Mouse (Mus musculus) small intestine, adult 2 months (tissue): ENCODE measurements around the gene Zfp580. TPM values are rescaled to one million over a fixed set of nuclear protein-coding genes. Genes with fewer than 3 reads are reported as not detected.

Experiments used
- H3K27ac ChIP-seq: fragments of 200-500 bp; 2 replicates; pipeline ENCODE4 v1.5.1; 2012; ENCODE audit warnings: low read depth, low read length, control low read depth, inconsistent platforms; ENCODE audit not compliant: insufficient read depth
- H3K27me3 ChIP-seq: fragments of 200-500 bp; 2 replicates; pipeline ENCODE4 v1.6.1; 2012; ENCODE audit warnings: mild to moderate bottlenecking, moderate library complexity, low read length, inconsistent platforms; ENCODE audit not compliant: control insufficient read depth, insufficient read depth
- H3K36me3 ChIP-seq: fragments of 200-500 bp; 2 replicates; pipeline ENCODE4 v1.6.1; 2012; ENCODE audit warnings: mild to moderate bottlenecking, low read length, control low read depth, inconsistent platforms; ENCODE audit not compliant: control insufficient read depth, insufficient read depth
- H3K4me1 ChIP-seq: fragments of 200-500 bp; 2 replicates; pipeline ENCODE4 v1.6.1; 2012; ENCODE audit warnings: low read length, inconsistent platforms, mixed read lengths; ENCODE audit not compliant: control insufficient read depth, insufficient read depth, insufficient read length
- H3K4me3 ChIP-seq: fragments of 200-500 bp; 2 replicates; pipeline ENCODE4 v1.5.1; 2012; ENCODE audit warnings: low read depth, mild to moderate bottlenecking, control low read depth, inconsistent platforms, low read length, moderate library complexity
- CTCF ChIP-seq: fragments of 200-500 bp; IDR thresholded peaks from 2 replicates; pipeline ENCODE4 v1.5.1; 2012; ENCODE audit warnings: low read depth, mild to moderate bottlenecking, control low read depth, inconsistent platforms, low read length, moderate library complexity, mixed read lengths; ENCODE audit not compliant: insufficient replicate concordance, insufficient read length; ENCODE audit errors: extremely low read depth
- POLR2A ChIP-seq: fragments of 200-500 bp; IDR thresholded peaks from 2 replicates; pipeline ENCODE4 v1.6.1; 2012; ENCODE audit warnings: low read depth, mild to moderate bottlenecking, control low read depth, inconsistent platforms, low read length, moderate library complexity
- WGBS: fragments of 180-500 bp; shearing (Covaris S2); methylation state at CpG from one replicate; pipeline ENCODE4 v1.1.7; 2018; 5-methylcytosine and 5-hydroxymethylcytosine counted together
- polyA plus RNA-seq: library from polyadenylated mRNA; depleted of rRNA; stranded (reverse); fragments of >200 nt; gene quantifications from 2 replicates; pipeline ENCODE4 v1.2.3, GENCODE M21; 2012

Gene Zfp580
- polyA plus RNA-seq, 1 experiment = 17.6 TPM

DNA sequence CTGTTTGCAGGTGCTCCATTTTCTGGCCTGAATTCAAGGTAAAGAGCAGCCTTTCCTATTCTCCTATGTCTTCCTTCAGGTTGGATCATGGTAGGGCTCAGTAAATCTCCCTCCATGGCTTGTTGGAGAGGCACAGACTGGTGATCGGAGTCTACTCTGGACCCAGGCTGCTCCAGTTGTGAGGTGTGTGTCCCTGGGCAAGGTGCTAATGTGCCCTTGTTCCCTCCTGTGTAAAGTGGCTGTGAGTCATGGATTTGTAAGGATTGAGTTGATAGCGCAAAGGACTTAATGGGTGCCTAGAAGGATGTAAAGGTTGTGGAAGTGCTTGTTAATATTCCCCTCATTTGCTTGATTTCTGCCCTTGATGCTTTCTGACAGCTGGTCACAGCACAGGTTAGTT, 30.6 kb downstream of the Zfp580 start:
- Histone ChIP-seq H3K27me3 (no peaks in the 10 kb centered on the region), H3K4me3 (peak overlapping the region; percentile 54; the same call in 1 of the 2 replicates)
- WGBS = 32% methylated on average over 2 of the region's 2 CpGs

DNA sequence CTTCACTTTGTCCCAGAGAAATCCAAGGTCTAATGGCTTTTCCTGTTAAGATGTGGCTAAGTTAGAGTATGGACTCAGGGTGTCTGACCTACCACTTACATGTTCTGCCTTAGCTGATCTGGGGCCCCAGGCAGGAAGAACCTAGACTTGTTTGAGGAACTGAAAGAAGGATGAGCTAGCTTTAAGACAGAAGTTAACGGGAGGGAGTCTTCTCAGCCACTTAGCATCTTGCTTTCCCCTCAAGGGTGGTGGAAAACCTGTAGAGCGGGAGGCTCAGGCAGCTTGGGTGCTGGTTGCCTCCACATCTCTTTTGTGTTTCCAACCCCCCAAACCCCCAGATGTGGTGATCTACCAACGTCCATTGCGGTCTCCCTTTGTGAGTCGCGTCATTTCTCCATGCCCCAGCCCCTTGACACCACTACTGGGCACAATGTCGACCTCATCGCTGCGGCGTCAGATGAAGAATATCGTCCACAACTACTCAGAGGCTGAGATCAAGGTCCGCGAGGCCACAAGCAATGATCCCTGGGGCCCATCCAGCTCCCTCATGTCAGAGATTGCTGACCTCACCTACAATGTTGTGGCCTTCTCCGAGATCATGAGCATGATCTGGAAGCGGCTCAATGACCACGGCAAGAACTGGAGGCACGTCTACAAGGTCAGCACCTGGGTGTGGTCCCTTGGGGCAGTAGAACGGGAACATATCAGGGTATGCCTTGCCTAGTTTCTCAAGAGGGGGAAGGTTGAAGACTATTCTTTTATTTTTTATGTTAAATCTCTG, 32.2 kb downstream of the Zfp580 start:
- H3K4me1 ChIP-seq = peaks cover 39% of the 10 kb centered on the region
- H3K36me3 ChIP-seq = peaks cover 32% of the 10 kb centered on the region
- peak overlapping the region; percentile 86 for H3K27ac ChIP-seq
- TF ChIP-seq POLR2A (no peak), CTCF (no peak)
- H3K4me3 ChIP-seq = peak overlapping the region; percentile 33
- H3K27me3 ChIP-seq = no peaks in the 10 kb centered on the region
- WGBS = 49% methylated on average over 18 of the region's 18 CpGs

More for the DNA sequence above, 30.6 kb downstream of the Zfp580 start:
- peak overlapping the region; percentile 88 for H3K27ac ChIP-seq
- peaks cover 29% of the 10 kb centered on the region for H3K4me1 ChIP-seq
- peaks cover 38% of the 10 kb centered on the region for H3K36me3 ChIP-seq
- TF ChIP-seq CTCF = no peak
- TF ChIP-seq POLR2A = peak; percentile 67; the same call in 1 of the 2 replicates

DNA sequence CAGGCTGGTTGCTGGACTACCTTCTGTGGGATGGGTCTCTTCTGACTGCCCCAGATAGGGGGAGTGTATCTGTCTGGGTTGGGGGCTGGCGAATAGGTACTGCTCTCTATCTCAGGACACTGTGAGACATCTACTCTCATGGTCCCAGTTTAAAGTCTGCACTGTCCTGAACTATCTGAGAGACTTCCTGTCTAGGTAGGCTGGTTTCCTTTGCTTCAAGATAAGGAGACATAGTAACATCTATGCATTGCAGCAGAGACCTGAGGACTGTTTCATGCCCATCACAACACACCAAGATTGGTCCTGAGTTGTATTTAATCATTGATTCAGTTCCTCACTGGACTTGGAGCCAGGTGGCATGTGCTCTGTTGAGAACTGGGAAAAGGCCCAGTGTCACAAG, 34.2 kb downstream of the Zfp580 start:
- TF ChIP-seq POLR2A = no peak
- no peak for TF ChIP-seq CTCF
- Histone ChIP-seq H3K27me3 (no peaks in the 10 kb centered on the region), H3K27ac (peak overlapping the region; percentile 32), H3K36me3 (peaks cover 40% of the 10 kb centered on the region), H3K4me3 (no peak overlapping the region), H3K4me1 (peaks cover 40% of the 10 kb centered on the region)
- WGBS = 93% methylated on average over 1 of the region's 1 CpGs

DNA sequence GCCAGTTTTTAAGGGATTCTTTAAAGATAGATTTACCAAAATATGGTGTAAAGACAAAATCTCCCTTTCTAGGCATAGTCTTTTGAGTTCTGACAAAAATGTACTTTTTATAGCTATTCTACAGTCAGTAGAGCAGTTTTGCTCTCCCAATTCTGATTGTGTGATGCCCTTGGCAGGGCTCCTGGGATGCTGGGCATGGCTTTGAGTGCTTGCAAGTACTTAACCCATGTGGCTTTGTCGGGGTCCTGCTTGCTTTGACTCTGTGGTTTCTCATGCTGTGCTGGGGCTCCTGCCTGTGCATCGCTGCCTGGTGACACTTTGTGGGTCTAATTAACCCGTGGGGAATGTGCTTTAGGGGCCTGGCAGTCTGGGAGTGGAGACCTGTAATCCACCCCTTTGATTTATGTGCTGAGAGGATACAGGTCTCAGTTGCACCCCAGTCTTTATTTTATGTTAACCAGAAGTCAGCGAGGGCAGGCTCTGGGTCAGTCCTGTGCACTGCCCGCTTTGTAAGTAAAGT, 35.6 kb downstream of the Zfp580 start:
- Histone ChIP-seq H3K27ac (peak overlapping the region; percentile 96), H3K36me3 (peaks cover 52% of the 10 kb centered on the region), H3K4me3 (no peak overlapping the region), H3K4me1 (peaks cover 52% of the 10 kb centered on the region), H3K27me3 (no peaks in the 10 kb centered on the region)
- TF ChIP-seq CTCF (no peak), POLR2A (no peak)
- WGBS = 42% methylated on average over 5 of the region's 5 CpGs

DNA sequence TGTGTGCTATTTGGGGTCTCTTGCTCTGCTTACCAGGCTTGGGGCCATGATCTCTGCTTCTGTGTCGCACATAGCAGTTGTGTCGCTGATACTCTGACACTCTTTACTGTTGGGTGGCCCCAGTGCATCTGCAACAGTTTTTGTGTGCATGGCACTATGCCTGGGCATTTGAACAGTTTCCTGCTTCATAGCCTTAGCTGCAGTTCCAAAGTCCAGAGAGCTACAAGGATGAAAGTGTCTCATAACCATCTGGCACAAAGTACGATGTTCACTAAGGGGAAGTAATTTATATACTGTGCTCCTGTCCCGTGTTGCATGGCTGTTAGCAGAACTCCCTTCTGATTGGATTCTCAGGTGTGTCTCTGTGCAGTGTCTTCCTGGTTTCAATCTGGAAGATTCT, 36.5 kb downstream of the Zfp580 start:
- peaks cover 61% of the 10 kb centered on the region for H3K36me3 ChIP-seq
- WGBS = 32% methylated on average over 4 of the region's 4 CpGs
- TF ChIP-seq POLR2A (no peak), CTCF (no peak)
- peaks cover 58% of the 10 kb centered on the region for H3K4me1 ChIP-seq
- H3K4me3 ChIP-seq = no peak overlapping the region
- no peaks in the 10 kb centered on the region for H3K27me3 ChIP-seq
- H3K27ac ChIP-seq = peak overlapping the region; percentile 96

DNA sequence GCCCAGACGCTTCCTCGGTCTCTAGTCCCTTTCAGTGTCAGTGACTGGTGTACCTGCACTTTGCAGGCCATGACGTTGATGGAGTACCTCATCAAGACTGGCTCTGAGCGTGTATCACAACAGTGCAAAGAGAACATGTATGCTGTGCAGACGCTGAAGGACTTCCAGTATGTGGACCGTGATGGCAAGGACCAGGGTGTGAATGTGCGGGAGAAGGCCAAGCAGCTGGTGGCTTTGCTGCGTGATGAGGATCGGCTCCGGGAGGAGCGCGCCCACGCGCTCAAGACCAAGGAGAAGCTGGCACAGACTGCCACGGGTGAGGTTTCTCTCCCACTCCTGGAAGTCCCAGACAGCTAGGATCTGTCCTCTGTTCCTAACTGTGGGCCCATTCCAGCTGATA, 38.5 kb downstream of the Zfp580 start:
- H3K4me1 ChIP-seq = peaks cover 45% of the 10 kb centered on the region
- H3K4me3 ChIP-seq = no peak overlapping the region
- 90% methylated on average over 15 of the region's 15 CpGs for WGBS
- H3K27me3 ChIP-seq = no peaks in the 10 kb centered on the region
- H3K36me3 ChIP-seq = peaks cover 70% of the 10 kb centered on the region
- TF ChIP-seq CTCF (no peak), POLR2A (no peak)
- no peak overlapping the region for H3K27ac ChIP-seq

DNA sequence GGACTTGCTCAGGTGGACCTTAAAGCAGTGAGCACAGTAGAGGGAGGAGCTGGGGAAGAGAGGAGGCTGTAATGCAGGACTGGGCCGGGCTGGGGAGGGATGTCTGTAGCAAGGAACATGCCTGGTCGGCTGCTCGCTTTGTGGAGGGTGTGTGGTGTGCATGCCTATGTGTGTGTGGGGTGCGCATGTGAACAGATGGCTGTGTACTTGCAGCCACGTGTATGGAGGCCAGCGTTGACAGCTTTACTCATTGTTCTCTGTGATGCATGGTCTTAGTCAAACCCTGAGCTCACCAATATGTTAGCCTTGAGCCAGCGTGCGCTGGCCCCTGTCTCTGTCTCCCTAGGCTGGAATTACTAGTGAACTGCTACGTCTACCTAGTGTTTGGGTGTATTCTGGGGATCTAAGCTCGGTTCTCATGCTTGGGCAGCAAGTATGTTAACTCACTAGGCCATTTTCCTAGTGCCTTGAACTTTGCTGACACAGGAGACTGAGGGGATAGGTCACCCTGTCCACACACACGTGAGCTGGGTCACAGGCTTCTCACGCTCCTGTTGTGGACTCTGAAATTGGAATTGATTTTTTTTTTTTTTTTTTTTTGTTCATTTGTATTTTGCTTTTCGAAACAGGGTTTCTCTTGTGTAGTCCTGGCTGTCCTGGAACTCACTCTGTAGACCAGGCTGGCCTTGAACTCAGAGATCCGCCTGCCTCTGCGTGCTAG, 39.8 kb downstream of the Zfp580 start:
- 84% methylated on average over 15 of the region's 15 CpGs for WGBS
- H3K4me1 ChIP-seq = peaks cover 37% of the 10 kb centered on the region
- no peaks in the 10 kb centered on the region for H3K27me3 ChIP-seq
- H3K4me3 ChIP-seq = no peak overlapping the region
- H3K36me3 ChIP-seq = peaks cover 72% of the 10 kb centered on the region
- no peak for TF ChIP-seq CTCF
- no peak for TF ChIP-seq POLR2A
- H3K27ac ChIP-seq = no peak overlapping the region
